Mouse (Mus musculus) lung, embryonic 16.5 days (tissue): ENCODE data around the gene Sidt2. TPM values are rescaled to one million over a fixed set of nuclear protein-coding genes. Genes with fewer than 3 reads are reported as not detected.

Experiments used
- ATAC-seq: fragments of 200-750 bp; cut with Nextera tagmentation; 2 replicates; pipeline ENCODE4 v1.8.0; 2017; ENCODE audit warnings: low read depth, mild to moderate bottlenecking, moderate library complexity
- H3K27ac ChIP-seq: fragments of 300-500 bp; sonication (generic); 2 replicates; pipeline ENCODE4 v1.5.1; 2014; ENCODE audit warnings: mild to moderate bottlenecking, control low read depth, low read length
- H3K27me3 ChIP-seq: fragments of 300-500 bp; sonication (generic); 2 replicates; pipeline ENCODE4 v1.6.1; 2014; ENCODE audit warnings: low read depth, low read length, mixed read lengths; ENCODE audit not compliant: control insufficient read depth, insufficient read depth
- H3K36me3 ChIP-seq: fragments of 300-500 bp; sonication (generic); 2 replicates; pipeline ENCODE4 v1.6.1; 2014; ENCODE audit warnings: low read length; ENCODE audit not compliant: control insufficient read depth, insufficient read depth
- H3K4me1 ChIP-seq: fragments of 300-500 bp; sonication (generic); replicated peaks from 2 replicates; pipeline ENCODE4 v1.6.1; 2014; ENCODE audit warnings: low read length, mixed read lengths; ENCODE audit not compliant: control insufficient read depth, insufficient read depth
- H3K4me2 ChIP-seq: fragments of 300-500 bp; sonication (generic); 2 replicates; pipeline ENCODE4 v1.6.1; 2014; ENCODE audit warnings: low read depth, low read length, control low read depth
- H3K4me3 ChIP-seq: fragments of 300-500 bp; sonication (generic); 2 replicates; pipeline ENCODE4 v1.5.1; 2014; ENCODE audit warnings: mild to moderate bottlenecking, low read length, control low read depth
- H3K9ac ChIP-seq: fragments of 300-500 bp; sonication (generic); 2 replicates; pipeline ENCODE4 v1.6.1; 2014; ENCODE audit warnings: low read length, control low read depth
- H3K9me3 ChIP-seq: fragments of 300-500 bp; sonication (generic); 2 replicates; pipeline ENCODE4 v1.6.1; 2016; ENCODE audit warnings: low read length; ENCODE audit not compliant: control insufficient read depth
- WGBS: fragments of 180-500 bp; shearing (Covaris S2); extraction: QIAGEN DNeasy Blood & Tissue Kit; methylation state at CpG from one replicate; pipeline ENCODE4 v1.1.7; 2014; 5-methylcytosine and 5-hydroxymethylcytosine counted together
- microRNA-seq: library from miRNA; unstranded; fragments of <30 nt; microRNA quantifications from one replicate; pipeline ENCODE4, GENCODE M21; 2016
- polyA plus RNA-seq: library from polyadenylated mRNA; unstranded; fragments of >200 nt; fragmentation: Nextera tagmentation; extraction: Ambion mirVana; gene quantifications from 2 replicates; pipeline ENCODE4 v1.2.1, GENCODE M21; 2015

Gene Sidt2
- polyA plus RNA-seq, 1 experiment from 2014 or later, result 33.6 TPM

DNA sequence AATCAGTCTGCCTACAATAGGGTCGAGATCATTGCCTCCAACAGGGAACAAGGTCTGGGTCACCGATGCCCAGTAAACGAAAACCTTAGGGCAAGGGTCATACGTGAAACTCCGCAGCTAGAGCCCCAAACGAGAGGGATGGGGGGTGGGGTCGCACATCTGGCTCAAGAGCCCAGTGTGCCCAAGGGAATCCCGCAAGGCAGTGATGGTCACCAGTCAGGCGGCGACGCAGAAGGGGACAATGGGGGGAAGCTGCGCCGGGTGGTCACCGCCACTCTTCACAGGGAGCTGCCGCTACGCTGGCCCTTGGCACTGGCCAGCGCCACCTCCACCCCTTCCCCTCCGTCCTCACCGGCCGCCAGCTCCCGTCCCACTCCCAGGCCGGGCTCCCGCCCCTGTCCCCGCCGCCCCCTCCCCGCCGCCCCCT, 49.2 kb downstream of the Sidt2 start:
- Histone ChIP-seq H3K4me3 (peak overlapping the region; percentile 96), H3K27ac (peak overlapping the region; percentile 98), H3K9me3 (no peaks in the 10 kb centered on the region), H3K4me2 (peak overlapping the region; percentile 71), H3K4me1 (peaks cover 15% of the 10 kb centered on the region), H3K27me3 (no peaks in the 10 kb centered on the region), H3K36me3 (peaks cover 18% of the 10 kb centered on the region), H3K9ac (peak overlapping the region; percentile 98)
- 1% methylated on average over 20 of the region's 27 CpGs for WGBS
- ATAC-seq, result peak; percentile 51

GRCm38 (mm10) chr9:45905196-45905595, 49.9 kb downstream of the Sidt2 start:
- Histone ChIP-seq H3K36me3 (peaks cover 15% of the 10 kb centered on the region), H3K4me1 (peaks cover 15% of the 10 kb centered on the region), H3K27ac (no peak overlapping the region), H3K4me3 (peak overlapping the region; percentile 96), H3K9me3 (no peaks in the 10 kb centered on the region), H3K27me3 (no peaks in the 10 kb centered on the region), H3K4me2 (peak overlapping the region; percentile 71), H3K9ac (peak overlapping the region; percentile 98; the same call in 1 of the 2 replicates)
- WGBS, result 49% methylated on average over 4 of the region's 4 CpGs
- no peak for ATAC-seq

- Histone ChIP-seq H3K36me3 (peaks cover 22% of the 10 kb centered on the region), H3K4me2 (no peak overlapping the region), H3K4me3 (no peak overlapping the region), H3K4me1 (no peaks in the 10 kb centered on the region), H3K9me3 (no peaks in the 10 kb centered on the region), H3K27me3 (no peaks in the 10 kb centered on the region), H3K27ac (no peak overlapping the region), H3K9ac (no peak overlapping the region)
- ATAC-seq, result no peak
Measured at GRCm38 (mm10) chr9:45893681-45894080, 61.4 kb downstream of the Sidt2 start.

Small RNAs within 50 kb of the gene (microRNA-seq; reads per million reads assigned to microRNA genes)
- gene Mir7087, result not detected

Other genes starting within 250 kb of the Sidt2 start
- 24.8 and 26.2 TPM in 2 replicates for gene Cep164, start 126.6 kb downstream of the Sidt2 start, polyA plus RNA-seq
- 23.7 and 23.8 TPM in 2 replicates for gene Bace1, start 116.7 kb downstream of the Sidt2 start, polyA plus RNA-seq
- gene Pcsk7, start 48.8 kb downstream of the Sidt2 start, polyA plus RNA-seq, result 23.0 and 26.6 TPM in 2 replicates
- gene Rnf214, start 48.3 kb downstream of the Sidt2 start, polyA plus RNA-seq, result 50.4 and 51.3 TPM in 2 replicates
- 138 and 141 TPM in 2 replicates for gene Tagln, start 19.2 kb downstream of the Sidt2 start, polyA plus RNA-seq
- gene Pafah1b2, start 57.4 kb upstream of the Sidt2 start, polyA plus RNA-seq, result 149 and 157 TPM in 2 replicates
- 5.2 and 5.8 TPM in 2 replicates for gene Sik3, start 57.6 kb upstream of the Sidt2 start, polyA plus RNA-seq